Mouse (Mus musculus): ENCODE measurements around the gene Atp11a.

Gene Atp11a

DNA sequence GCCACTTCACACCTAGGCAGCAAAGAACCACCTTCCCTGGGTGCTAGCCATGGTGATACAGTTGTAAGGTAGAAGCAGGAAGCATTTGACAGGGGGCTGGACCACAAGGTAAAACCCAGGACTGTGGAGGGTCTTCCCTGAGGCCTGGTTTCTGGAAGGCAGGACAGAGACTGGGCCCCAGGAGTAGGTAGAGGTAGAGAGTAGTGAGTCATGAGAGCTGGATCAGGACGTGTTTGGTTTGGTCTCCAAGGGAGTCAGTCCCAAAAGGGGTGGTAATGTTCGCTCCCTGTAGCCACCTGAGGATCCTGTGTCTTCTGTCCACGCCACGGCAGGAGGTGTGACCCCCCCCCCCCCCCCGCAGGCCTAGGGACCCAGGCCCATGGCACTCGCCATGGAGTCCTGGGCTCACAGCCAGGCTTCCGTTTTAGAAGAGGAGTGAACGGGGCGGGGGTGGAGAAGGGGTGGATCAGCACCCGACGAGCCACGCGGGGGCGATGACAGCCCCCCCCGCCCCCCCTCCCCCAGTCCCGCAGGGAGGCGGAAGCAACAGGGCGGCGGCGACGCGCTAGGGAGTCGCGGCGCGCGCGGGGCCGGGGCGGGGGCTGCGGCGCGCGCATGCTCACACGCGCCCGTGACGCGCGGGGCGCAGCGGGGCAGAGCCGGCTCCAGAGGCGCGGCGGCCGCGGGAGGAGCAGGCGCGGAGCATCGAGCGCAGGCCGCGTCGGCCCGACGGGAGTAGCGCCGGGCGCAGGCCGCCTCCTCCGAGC lies at the start of gene Atp11a:
Atp11a (plus strand) TSS at position 624 of the 767 bp plus-strand sequence.
- peak; percentile 71 for DNase-seq (ENCODE audit: low spot score)

DNA sequence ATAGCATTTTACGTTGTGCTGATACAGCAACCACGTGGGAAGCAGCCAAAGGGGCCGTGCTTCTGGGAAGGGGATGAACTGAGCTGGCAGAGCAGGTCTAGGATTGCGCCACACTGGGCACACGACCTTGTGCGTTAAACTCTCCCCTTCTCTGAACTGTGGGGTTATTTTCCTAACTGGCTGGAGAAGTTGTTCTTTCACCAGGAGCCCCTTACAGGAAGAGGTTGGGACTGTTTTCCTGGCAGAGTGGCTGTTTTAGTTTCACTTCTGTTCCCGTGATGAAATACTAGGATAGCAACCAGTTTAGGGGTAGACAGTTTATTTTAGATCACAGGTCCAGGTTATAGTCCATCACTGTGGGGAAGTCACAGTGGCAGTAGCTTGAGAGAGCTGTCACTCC lies 45.2 kb upstream of the Atp11a start:
- DNase-seq (ENCODE audit: low spot score): no peak

DNA sequence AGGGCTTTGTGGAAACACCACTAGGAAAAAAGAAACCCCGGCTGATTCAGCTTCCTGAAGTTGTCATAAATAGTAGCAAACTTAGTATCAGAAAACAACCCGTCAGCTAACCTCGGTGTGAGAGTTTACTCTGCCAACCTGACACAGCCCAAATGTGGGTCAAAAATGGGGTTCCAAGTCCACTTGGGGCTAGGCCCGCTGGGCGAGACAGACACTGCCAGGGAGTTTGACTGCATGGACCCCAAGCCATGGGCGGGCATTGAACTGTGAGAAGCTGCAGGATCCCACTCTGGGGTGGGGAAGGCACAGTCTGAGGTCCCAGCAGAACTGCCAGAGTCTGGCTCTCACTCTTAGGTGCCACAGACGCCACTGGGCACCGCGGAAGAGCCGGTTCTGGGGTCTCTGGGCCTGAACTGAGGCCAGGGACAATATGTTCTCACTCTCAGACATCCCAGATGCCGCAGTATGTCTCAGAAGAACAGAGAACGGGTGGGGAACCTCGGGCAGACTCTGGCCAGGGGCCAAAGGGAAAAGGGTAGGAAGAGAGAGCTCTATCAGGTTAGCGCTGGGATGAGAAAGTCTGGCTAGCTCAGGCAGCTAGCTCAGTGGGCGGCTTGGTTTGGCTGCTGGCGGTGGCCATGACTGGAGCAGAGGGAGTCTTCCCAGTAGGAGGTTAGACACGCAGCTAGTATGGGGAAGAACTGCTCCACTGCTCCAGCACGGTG lies 40.8 kb upstream of the Atp11a start:
- no peak for DNase-seq (ENCODE audit: low spot score)

DNA sequence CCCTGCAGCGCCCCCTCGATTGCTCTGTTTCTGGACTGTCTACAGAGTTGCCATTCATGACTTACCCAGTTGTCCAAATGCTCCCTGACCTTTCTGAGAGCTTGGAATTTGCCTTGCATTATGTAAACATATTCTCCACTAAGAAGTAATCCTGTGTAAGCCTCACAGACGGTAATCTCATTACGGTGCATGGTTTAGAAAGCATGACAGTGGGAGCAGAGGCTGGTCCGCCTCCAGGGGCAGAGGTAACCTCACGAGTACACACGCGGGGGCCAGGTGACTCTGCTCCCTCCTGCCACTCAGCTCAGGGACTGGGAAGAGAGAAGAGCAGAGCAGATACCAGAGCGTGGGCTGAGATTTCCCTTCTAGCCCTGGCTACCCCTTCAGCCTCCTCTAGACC lies 37.7 kb upstream of the Atp11a start:
- no peak for DNase-seq (ENCODE audit: low spot score)

DNA sequence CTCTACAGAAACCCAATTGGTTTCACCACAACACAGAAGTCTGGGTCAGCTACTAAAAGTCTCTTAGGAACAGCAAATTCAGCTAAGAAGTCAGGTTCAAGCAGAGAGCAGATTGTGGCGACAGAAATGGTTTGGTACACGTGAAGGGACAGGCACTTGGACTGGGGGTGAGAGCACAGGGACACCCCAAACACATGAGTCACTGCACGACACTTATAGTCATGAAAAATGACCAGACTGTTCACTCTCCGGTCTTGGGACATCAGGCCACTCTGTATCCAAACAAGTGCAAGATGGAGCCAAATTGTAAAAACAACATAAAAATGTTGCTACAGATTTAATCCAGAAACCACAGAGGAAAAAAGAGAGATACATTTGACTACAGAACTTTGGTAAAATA lies 28.2 kb upstream of the Atp11a start:
- DNase-seq (ENCODE audit: low spot score): no peak

DNA sequence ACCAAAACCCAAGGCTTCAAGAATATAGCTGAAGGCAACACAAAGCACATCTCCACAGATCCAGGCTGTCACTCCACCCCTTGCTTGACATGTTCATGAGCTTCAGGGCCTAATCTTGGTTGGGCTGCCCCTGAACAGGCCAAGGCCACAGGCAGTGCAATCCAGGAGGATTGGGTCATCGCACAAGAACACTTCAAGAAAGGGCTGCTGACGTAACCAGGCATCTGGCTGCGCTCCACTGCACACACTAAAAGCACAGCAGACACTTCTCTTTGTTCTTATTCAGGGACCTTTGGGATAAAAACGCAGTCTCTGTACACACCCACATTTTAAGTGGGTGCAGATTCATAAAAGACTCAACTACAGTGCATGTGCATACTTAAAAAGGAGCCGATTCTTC lies 26.0 kb upstream of the Atp11a start:
- DNase-seq (ENCODE audit: low spot score): no peak

DNA sequence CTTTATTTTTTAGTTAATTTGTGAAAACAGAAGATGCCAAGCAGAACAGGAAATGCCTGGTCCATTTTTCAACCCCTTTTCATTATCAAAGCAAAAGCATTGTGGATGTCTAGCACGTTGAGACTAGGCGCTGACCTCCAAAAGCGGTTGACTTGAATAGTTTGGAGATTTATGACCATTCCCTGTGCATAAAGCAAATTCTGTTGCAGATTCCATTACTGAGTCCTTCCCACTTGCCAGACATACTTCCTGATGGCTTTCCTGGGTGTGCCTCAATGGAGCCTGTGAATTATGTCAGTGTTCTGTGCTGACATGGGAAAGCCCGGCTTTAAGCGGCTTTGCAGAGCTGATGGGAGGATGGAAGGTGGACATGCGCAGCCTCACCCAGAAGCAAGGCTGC lies 24.4 kb upstream of the Atp11a start:
- no peak for DNase-seq (ENCODE audit: low spot score)

DNA sequence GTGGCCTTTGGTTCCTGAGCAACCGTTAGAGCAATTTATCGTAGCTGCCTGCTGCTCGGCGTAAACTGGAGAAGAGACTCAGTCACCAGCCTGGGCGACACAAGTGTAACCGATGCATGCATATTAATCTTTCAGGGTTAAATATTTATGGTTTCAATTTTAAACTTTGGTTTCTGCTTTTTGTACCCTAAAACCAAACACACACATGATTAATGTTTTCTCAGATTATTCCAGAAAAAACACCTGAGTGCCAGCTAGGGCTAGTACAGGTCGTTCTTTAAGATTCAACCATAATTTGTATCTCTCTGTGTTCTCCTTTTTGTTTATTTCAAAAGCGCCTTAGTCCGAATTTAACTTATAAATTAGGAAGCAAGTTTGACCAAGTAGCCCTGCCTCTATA lies 17.7 kb upstream of the Atp11a start:
- no peak for DNase-seq (ENCODE audit: low spot score)

DNA sequence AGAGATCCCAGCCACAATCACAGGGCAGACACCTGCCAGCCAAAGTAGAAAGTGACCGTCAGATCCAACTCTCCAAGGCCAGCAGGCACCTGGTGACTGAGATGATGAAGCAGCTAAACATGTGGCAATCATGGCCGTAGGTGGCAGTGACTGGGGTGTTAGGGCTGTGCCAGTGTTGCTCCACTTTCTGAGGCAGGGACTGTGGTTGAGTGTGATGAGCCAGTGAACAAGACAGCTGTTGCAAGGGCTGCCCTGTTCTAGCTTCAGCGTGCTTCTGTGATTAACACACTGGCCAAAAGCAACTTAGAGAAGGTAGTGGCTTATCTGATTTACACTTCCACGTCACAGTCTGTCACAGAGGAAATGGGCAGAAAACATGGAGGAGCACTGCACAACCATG lies 13.4 kb upstream of the Atp11a start:
- DNase-seq (ENCODE audit: low spot score): no peak

DNA sequence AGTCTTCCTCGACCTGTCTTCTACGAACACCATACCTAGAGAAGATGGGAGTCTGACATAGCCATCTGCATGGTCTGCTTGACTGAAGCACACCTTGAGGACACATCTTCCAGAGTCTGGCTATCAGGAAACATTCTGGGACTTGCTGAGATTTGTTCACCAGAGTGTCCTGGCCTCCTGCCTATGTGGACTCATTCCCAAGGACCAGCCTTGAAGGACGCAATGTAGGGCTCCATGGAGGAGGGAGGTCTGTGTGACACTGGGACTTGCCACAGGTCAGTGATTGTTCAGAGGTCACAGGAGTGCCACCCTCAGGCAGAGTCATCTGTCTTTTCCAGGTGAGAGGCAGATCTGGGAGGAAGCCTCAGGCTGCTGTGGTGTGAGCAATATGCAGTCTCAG lies 8.6 kb upstream of the Atp11a start:
- no peak for DNase-seq (ENCODE audit: low spot score)

DNA sequence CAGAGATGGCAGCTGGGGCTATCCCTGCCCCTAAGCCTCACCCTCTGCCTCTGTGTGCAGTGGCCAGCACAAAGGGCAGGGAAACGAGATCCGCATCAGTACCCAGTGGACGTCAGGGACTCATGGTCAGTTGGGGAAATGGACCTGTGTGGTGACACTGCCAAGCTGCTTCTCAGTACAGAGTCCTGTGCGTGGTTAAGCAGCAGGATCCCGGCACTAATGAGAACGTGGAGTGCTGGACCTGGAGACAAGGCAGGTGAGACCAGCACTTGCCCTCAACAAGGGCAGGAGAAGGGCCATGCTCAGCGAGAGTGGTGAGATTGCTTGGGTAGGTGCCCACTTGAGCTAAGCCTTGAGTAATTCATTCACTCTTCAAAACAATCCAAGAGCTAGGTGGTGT lies 7.7 kb upstream of the Atp11a start:
- no peak for DNase-seq (ENCODE audit: low spot score)

DNA sequence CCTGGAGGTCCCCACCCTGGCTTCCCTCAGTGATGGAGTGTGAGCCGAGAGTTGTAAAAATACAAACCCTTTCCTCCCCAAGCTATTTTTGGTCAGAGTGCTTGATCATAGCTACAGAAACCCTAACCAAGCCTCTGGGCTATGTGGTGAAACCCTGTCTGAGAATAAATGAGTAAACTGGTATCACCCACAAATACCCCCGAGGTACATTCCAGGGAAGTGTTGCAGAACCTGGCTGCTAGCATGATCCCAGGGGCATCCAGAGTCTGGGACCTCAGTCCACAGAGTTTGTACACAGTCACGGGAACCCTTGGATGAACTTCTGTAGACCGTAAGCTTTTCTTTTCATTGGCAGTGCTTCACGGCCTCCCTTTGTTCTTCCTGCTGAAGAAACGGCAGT lies 3.8 kb upstream of the Atp11a start:
- no peak for DNase-seq (ENCODE audit: low spot score)

DNA sequence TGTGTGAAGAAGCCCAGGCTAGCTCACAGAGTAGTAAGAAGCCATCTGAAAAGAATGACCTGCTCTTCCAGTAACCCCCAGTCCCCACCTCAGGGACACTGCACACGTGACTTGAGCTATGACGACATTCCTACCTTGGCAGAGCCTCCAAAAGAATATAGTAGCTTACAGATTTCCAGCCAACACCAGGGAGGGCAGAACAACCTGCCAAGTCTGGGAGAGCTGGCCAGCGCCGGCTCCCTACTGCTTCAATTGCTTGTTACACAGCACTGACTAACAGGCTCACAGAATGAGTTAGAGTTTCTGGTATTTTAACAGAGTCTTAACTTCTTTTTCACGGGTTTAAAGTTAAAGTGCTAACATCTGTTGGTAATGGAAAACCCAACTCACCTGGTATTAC lies 2.7 kb upstream of the Atp11a start:
- no peak for DNase-seq (ENCODE audit: low spot score)

DNA sequence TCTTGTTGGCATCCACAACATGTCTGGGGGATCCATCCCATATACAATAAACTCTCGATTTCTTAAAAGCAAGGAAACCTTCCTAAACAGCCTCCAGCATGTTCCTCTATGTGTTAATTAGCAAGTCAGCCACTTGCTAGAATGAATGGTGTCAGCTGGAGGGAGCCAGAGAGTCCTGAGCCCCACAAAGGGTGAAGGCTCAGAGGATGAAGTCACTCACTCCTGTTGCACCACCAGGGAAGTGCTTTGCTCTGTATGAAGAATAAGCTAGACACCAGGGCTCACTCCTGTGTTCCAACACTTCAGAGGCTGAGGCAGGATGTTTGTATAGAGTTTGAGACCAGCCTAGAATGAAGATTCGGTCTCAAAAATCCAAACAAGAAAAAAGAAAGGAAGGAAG lies 1.5 kb upstream of the Atp11a start:
- no peak for DNase-seq (ENCODE audit: low spot score)

DNA sequence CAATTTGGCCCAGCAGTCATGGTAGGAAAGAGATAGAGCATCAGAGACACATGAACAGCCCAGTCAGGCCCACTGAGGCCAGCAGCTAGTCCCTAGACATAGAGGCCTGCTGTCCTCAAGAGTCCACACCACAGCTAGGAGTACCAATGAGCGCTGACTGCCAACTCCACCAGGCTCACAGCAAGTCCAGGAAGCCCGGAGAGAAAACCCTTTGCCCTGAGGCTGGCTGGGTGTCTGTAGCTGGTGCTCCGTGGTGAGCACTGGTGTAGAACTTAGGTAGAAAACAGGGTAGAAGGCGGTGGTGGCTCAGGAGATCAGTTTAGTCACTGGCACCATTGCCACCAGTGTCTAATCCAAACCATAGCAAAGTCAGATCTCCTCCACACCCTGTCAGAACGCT lies 988 bp upstream of the Atp11a start:
- DNase-seq (ENCODE audit: low spot score): no peak

DNA sequence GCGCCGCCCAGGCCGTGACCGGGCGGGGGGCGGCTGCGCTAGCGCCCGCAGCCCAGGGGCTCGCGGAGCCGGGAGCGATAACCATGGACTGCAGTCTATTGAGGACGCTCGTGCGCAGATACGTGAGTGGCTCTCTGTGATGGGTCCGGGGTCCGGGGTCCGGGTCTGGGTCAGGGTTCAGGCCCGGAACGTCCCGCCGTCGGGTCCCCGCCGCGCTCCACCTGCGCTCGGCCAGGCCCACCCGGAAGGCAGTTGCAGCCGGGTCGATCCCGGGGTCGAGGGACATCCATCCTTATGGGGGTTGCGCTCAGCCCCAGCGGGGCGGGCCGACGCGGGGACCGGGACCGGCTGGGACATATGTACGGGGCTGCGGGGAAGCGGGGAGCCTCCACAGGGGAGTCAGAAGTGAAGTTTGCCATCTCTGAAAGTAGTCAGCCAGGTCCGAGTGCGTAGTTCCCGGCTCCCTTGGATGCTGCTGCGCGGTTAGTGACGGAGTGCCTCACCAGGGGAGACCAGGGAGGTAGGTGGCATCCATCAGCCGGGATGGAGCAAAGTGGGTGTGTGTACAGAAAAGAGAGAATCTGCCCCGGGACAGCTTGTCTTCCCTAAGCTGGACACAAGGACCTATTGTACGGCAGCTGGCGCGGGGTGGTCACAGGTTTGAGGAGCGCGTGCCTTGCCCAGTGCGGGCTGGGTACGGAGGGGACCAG lies 572 bp downstream of the Atp11a start:
- DNase-seq (ENCODE audit: low spot score): peak; percentile 59

DNA sequence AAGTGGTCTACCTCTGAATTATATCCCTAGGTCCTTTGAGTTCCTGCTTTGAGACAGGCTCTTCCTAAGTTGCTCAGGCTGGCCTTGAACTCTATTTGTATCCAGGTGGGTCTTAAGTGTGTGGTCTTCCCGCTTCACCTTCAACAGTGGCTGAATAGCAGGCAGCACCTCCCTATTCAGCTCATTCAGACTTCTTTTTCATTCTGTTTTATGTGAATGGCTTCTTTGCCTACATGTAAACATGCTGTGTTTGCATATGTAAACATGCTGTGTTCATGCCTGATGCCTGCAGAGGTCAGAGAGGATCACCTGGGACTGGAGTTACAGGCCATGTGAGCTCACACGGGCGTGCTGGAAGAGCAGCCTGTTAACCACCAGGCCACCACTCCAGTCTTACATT lies 3.1 kb downstream of the Atp11a start:
- no peak for DNase-seq (ENCODE audit: low spot score)

DNA sequence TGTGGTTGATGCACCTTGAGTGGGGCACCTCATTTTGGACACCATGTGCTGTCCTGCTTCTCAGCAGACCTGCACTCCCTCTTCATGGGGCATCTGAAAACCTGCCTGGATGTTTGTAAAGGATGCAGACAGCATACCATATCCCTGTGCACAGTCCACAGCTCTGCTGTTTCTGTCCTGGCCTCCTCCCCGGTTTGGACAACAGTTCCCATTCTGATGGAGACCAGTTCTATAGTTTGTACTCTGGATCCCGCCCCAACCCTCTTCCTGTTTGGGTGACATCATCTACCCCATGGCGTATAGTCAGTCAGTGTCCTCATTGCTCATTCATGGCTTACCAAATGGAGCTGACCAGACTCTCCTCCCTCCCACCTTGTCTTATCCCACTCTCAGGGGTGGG lies 5.1 kb downstream of the Atp11a start:
- no peak for DNase-seq (ENCODE audit: low spot score)

DNA sequence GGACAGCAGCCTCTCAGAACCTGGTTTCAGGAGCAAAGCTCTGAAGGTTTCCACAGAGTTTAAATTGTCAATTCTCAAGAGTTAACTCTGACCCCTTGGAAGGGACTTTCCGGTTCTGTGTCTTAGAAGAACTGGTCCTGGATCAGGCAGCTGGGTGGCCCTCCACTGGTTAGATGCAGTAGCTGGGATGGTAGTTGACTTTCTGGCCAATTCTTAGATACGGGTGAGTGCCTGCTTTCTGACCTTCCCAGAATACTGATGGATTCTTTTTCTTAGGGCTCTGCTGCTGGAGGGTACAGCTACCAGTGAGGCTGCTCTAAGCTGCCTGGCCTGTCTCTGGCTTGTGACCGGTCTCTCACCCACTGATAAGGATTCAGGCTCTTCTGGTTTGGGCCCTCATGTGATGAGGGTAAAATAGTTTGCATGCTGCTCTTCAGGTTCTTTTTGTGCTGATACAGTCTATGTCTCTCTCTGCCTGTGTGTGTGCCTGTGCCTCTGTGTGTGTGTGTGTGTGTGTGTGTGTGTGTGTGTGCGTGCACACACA lies 6.8 kb downstream of the Atp11a start:
- no peak for DNase-seq (ENCODE audit: low spot score)

DNA sequence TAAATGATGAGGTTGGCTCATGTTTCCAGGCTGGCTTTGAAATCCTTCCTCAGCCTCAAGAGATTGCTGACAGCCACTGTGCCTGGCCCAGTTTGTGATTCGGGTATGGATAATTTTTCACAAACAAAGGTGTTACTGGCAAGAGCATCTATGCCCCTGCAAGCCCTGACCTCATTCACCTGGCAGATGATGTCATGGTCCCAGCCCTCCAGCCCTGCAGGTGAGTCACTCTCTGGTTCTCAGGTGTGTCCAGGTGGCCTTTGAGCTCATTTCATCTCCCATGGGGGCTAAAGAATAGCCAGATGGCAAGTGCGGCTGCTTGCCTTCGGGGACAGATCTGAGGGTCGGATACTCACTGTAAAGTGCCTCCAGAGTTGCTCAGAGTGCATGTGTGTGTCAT lies 8.2 kb downstream of the Atp11a start:
- DNase-seq (ENCODE audit: low spot score): no peak

DNA sequence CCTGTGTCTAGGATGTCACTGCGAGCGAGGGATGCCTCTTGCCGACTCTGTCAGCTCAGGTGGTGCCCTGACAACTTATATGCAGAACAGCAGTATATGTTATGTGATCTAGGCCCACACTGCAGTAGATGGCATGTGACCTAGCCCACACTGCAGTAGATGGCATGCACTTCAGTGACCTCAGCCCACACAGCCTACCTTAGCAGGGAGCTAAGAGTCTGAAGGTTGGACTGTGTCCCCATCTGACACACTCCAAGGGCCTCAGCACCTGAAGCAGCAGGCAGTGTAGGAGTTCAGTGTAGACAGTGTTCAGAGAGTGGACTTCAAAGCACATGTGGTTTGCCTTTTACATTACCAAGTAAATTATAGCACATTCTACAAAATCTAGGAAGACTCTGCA lies 10.4 kb downstream of the Atp11a start:
- no peak for DNase-seq (ENCODE audit: low spot score)

DNA sequence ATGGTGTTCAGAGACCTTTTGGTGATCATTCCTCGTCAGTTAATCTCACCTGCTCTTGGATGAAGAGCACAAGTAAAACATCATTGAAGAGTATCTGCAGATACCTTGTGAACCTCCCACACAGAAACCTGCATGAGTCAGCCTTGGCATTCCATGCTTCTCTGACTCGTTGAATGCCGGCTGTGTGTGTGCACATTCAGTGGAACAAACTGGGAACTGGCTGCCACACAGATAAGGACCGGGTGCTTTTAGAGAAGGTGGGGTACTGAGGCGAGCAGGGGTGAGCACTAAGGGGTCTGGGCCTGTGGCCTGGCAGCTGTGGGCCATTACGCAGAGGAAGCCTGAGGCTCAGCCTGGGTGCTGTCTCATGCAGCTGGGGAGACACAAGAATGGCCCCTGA lies 11.9 kb downstream of the Atp11a start:
- no peak for DNase-seq (ENCODE audit: low spot score)

DNA sequence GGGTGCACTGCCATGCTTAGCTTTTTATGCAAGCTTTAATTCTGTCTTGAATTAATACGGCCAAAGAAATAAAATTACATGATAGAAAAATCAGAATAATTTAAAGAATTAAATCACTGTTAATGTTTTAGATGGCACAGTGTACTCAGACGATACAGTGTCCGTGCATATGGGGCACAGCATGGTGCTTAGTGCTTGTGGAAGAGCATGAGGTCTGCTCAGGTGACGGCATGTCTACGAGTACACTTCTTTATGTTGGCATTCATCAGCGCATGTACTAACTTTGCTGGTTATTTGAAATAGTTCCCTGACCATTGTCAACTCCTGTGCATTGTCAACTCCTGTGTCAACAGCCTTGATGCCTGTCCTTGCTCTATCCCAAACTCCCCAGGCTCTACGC lies 12.5 kb downstream of the Atp11a start:
- no peak for DNase-seq (ENCODE audit: low spot score)
